Mouse (Mus musculus) forebrain, postnatal 0 days (tissue): ENCODE measurements around the gene Fbxo17. TPM values are rescaled to one million over a fixed set of nuclear protein-coding genes. Genes with fewer than 3 reads are reported as not detected.
A peak's percentile ranks its signal among the peaks of the same experiment; 100 is the strongest.

Experiments used
- ATAC-seq: fragments of 200-750 bp; cut with Nextera tagmentation; 2 replicates; pipeline ENCODE4 v1.8.0; 2017; ENCODE audit warnings: mild to moderate bottlenecking, moderate library complexity
- DNase-seq: peaks from one replicate; pipeline ENCODE4 v3.0.0-alpha.2; 2015
- H3K27ac ChIP-seq: fragments of 300-500 bp; sonication (generic); 2 replicates; pipeline ENCODE4 v1.5.1; 2014; ENCODE audit warnings: low read depth, mild to moderate bottlenecking, antibody characterized with exemption, low read length, moderate library complexity, mixed read lengths
- H3K27me3 ChIP-seq: fragments of 300-500 bp; sonication (generic); 2 replicates; pipeline ENCODE4 v1.6.1; 2014; ENCODE audit warnings: mild to moderate bottlenecking, low read length, mixed read lengths; ENCODE audit not compliant: insufficient read depth
- H3K36me3 ChIP-seq: fragments of 300-500 bp; sonication (generic); 2 replicates; pipeline ENCODE4 v1.6.1; 2014; ENCODE audit warnings: mild to moderate bottlenecking, moderate library complexity; ENCODE audit not compliant: insufficient read depth
- H3K4me1 ChIP-seq: fragments of 300-500 bp; sonication (generic); 2 replicates; pipeline ENCODE4 v1.6.1; 2014; ENCODE audit warnings: antibody characterized with exemption; ENCODE audit not compliant: insufficient read depth
- H3K4me2 ChIP-seq: fragments of 300-500 bp; sonication (generic); 2 replicates; pipeline ENCODE4 v1.6.1; 2014; ENCODE audit warnings: low read depth, mild to moderate bottlenecking, moderate library complexity
- H3K4me3 ChIP-seq: fragments of 300-500 bp; sonication (generic); 2 replicates; pipeline ENCODE4 v1.5.1; 2014; ENCODE audit warnings: low read depth, low read length, mixed read lengths
- H3K9ac ChIP-seq: fragments of 300-500 bp; sonication (generic); 2 replicates; pipeline ENCODE4 v1.6.1; 2014; ENCODE audit warnings: mild to moderate bottlenecking
- H3K9me3 ChIP-seq: fragments of 300-500 bp; sonication (generic); 2 replicates; pipeline ENCODE4 v1.6.1; 2016; ENCODE audit warnings: low read length
- CTCF ChIP-seq: sonication (generic); IDR thresholded peaks from 2 replicates; pipeline ENCODE4 v1.5.1; 2016; ENCODE audit warnings: antibody characterized with exemption, control low read depth, low read depth
- WGBS: fragments of 180-500 bp; shearing (Covaris S2); extraction: QIAGEN DNeasy Blood & Tissue Kit; methylation state at CpG from one replicate; pipeline ENCODE4 v1.1.7; 2014; 5-methylcytosine and 5-hydroxymethylcytosine counted together
- polyA plus RNA-seq: library from polyadenylated mRNA; unstranded; fragments of >200 nt; fragmentation: Nextera tagmentation; extraction: Ambion mirVana; gene quantifications from 2 replicates; pipeline ENCODE4 v1.2.1, GENCODE M21; 2015
- total RNA-seq: library from RNA; depleted of rRNA; stranded (reverse); fragments of >200 nt; gene quantifications from 2 replicates; pipeline ENCODE4 v1.2.3, GENCODE M21; 2014

Fbxo17 gene
- total and polyA plus RNA-seq, 2 experiments from 2014 or later, result 4.5 to 4.6 TPM

- H3K4me3 ChIP-seq, result peak within 1 kb of the TSS; percentile 89
- DNase-seq (peak; percentile 99), ATAC-seq (peak; percentile 98)
- H3K9me3 ChIP-seq, result no peaks in the 10 kb centered on the region
- H3K4me2 ChIP-seq, result peak within 1 kb of the TSS; percentile 63
- peaks cover 4% of the 10 kb centered on the region; the same call in 1 of the 2 replicates for H3K36me3 ChIP-seq
- H3K27ac ChIP-seq, result peak within 1 kb of the TSS; percentile 57
- peak within 1 kb of the TSS; percentile 67 for H3K9ac ChIP-seq
- peaks cover 13% of the 10 kb centered on the region for H3K4me1 ChIP-seq
- H3K27me3 ChIP-seq, result no peaks in the 10 kb centered on the region
- under 1% methylated on average over 45 of the region's 45 CpGs for WGBS
- TF ChIP-seq CTCF, result peak; percentile 38
Measured at GRCm38 (mm10) chr7:28766173-28766879, 49.7 kb downstream of the Fbxo17 start, which contains the start of gene Sirt2. Gene Sirt2 (plus strand): TSS chr7:28766735.

GRCm38 (mm10) chr7:28766910-28767309, 50.3 kb downstream of the Fbxo17 start:
- H3K9me3 ChIP-seq, result no peaks in the 10 kb centered on the region
- ATAC-seq, result peak; percentile 9
- DNase-seq, result peak; percentile 51
- WGBS, result 2% methylated on average over 14 of the region's 14 CpGs
- H3K36me3 ChIP-seq, result 0 out of 2 replicates have a peak, but pooled peaks cover under 1% of the 10 kb centered on the region
- H3K4me3 ChIP-seq, result peak overlapping the region; percentile 89
- H3K27ac ChIP-seq, result no peak overlapping the region
- no peak for TF ChIP-seq CTCF
- H3K9ac ChIP-seq, result peak overlapping the region; percentile 67
- peak overlapping the region; percentile 63 for H3K4me2 ChIP-seq
- H3K27me3 ChIP-seq, result no peaks in the 10 kb centered on the region
- H3K4me1 ChIP-seq, result peaks cover 13% of the 10 kb centered on the region

GRCm38 (mm10) chr7:28767462-28767965, 50.9 kb downstream of the Fbxo17 start, which contains the start of gene Nfkbib:
Gene Nfkbib (minus strand): TSS chr7:28767512.
- DNase-seq (no peak), ATAC-seq (no peak)
- H3K4me1 ChIP-seq, result peaks cover 13% of the 10 kb centered on the region
- no peak for TF ChIP-seq CTCF
- H3K4me2 ChIP-seq, result peak within 1 kb of the TSS; percentile 63
- H3K9me3 ChIP-seq, result no peaks in the 10 kb centered on the region
- H3K36me3 ChIP-seq, result peaks cover 5% of the 10 kb centered on the region; the same call in 1 of the 2 replicates
- H3K27ac ChIP-seq, result no peak within 1 kb of the TSS
- peak within 1 kb of the TSS; percentile 67 for H3K9ac ChIP-seq
- 66% methylated on average over 7 of the region's 7 CpGs for WGBS
- peak within 1 kb of the TSS; percentile 89 for H3K4me3 ChIP-seq
- no peaks in the 10 kb centered on the region for H3K27me3 ChIP-seq

GRCm38 (mm10) chr7:28769414-28769958, 52.9 kb downstream of the Fbxo17 start:
- H3K9me3 ChIP-seq, result no peaks in the 10 kb centered on the region
- 89% methylated on average over 9 of the region's 9 CpGs for WGBS
- no peak overlapping the region for H3K9ac ChIP-seq

GRCm38 (mm10) chr7:28770309-28770708, 53.7 kb downstream of the Fbxo17 start:
- Histone ChIP-seq H3K9me3 (no peaks in the 10 kb centered on the region), H3K4me1 (peaks cover 10% of the 10 kb centered on the region), H3K27ac (no peak overlapping the region), H3K9ac (no peak overlapping the region), H3K27me3 (no peaks in the 10 kb centered on the region), H3K4me3 (no peak overlapping the region), H3K4me2 (no peak overlapping the region), H3K36me3 (peaks cover 9% of the 10 kb centered on the region; the same call in 1 of the 2 replicates)
- DNase-seq (no peak), ATAC-seq (no peak)
- WGBS, result 95% methylated on average over 3 of the region's 3 CpGs
- no peak for TF ChIP-seq CTCF

More at GRCm38 (mm10) chr7:28769414-28769958, 52.9 kb downstream of the Fbxo17 start:
- Histone ChIP-seq H3K27ac (no peak overlapping the region), H3K4me3 (no peak overlapping the region), H3K4me1 (peaks cover 13% of the 10 kb centered on the region), H3K36me3 (peaks cover 5% of the 10 kb centered on the region; the same call in 1 of the 2 replicates), H3K27me3 (no peaks in the 10 kb centered on the region), H3K4me2 (no peak overlapping the region)
- DNase-seq (no peak), ATAC-seq (no peak)
- no peak for TF ChIP-seq CTCF

- ATAC-seq (no peak), DNase-seq (no peak)
- TF ChIP-seq CTCF, result no peak
- Histone ChIP-seq H3K4me3 (no peak overlapping the region), H3K9ac (no peak overlapping the region), H3K9me3 (no peaks in the 10 kb centered on the region), H3K4me1 (peaks cover 5% of the 10 kb centered on the region), H3K4me2 (no peak overlapping the region), H3K36me3 (peaks cover 11% of the 10 kb centered on the region; the same call in 1 of the 2 replicates), H3K27me3 (no peaks in the 10 kb centered on the region), H3K27ac (no peak overlapping the region)
- 92% methylated on average over 11 of the region's 11 CpGs for WGBS
Measured at GRCm38 (mm10) chr7:28771867-28772266, 55.3 kb downstream of the Fbxo17 start.

- no peak overlapping the region for H3K4me3 ChIP-seq
- 83% methylated on average over 3 of the region's 3 CpGs for WGBS
Measured at GRCm38 (mm10) chr7:28773163-28773562, 56.6 kb downstream of the Fbxo17 start.

More at GRCm38 (mm10) chr7:28773163-28773562, 56.6 kb downstream of the Fbxo17 start:
- Histone ChIP-seq H3K27ac (no peak overlapping the region), H3K27me3 (no peaks in the 10 kb centered on the region), H3K36me3 (peaks cover 14% of the 10 kb centered on the region), H3K9me3 (no peaks in the 10 kb centered on the region), H3K4me1 (no peaks in the 10 kb centered on the region), H3K9ac (no peak overlapping the region), H3K4me2 (no peak overlapping the region)
- no peak for TF ChIP-seq CTCF
- no peak for ATAC-seq
- DNase-seq, result no peak
